In genomic region chr11:77790286-77790685, GRCm38 (mm10) we compare ENCODE assay signal across 10 mouse cellular contexts. TPM values are rescaled to one million over a fixed set of nuclear protein-coding genes. Genes with fewer than 3 reads are reported as not detected.
DNase-seq lines count a peak whose midpoint lies in the region; ATAC-seq and TF ChIP-seq lines count a peak whose summit lies in the region.
"Had no signal": no experiment of that assay in that cellular context is flagged by ENCODE, and none has a peak within 500 bp of the region (broad histone marks: within the 10 kb centered on the region; RNA-seq: fewer than 3 reads in every experiment).

No protein-coding gene starts in this region.

- 26% methylated on average over 9 of the region's 9 CpGs for WGBS in heart, embryonic 10.5 days
- 37% methylated on average over 9 of the region's 9 CpGs for WGBS in hindbrain, embryonic 13.5 days
- 55% methylated on average over 9 of the region's 9 CpGs for WGBS in midbrain, embryonic 16.5 days

- peaks cover 64% of the 10 kb centered on the region for H3K4me1 ChIP-seq in heart, embryonic 10.5 days
- H3K4me1 ChIP-seq in cortical plate, adult 2 months (ENCODE audit: control insufficient read depth, insufficient read depth, low read length) = peaks cover 17% of the 10 kb centered on the region
- peaks cover 54% of the 10 kb centered on the region for H3K4me1 ChIP-seq in hindbrain, embryonic 13.5 days (replicated peaks)
- H3K4me1 ChIP-seq in midbrain, embryonic 16.5 days (ENCODE audit: control insufficient read depth, insufficient read depth, low read length) = peaks cover 36% of the 10 kb centered on the region

- no peak overlapping the region for H3K4me2 ChIP-seq in hindbrain, embryonic 13.5 days
- H3K4me2 ChIP-seq in midbrain, embryonic 16.5 days (ENCODE audit: low read length) = no peak overlapping the region

- no peak overlapping the region for H3K9ac ChIP-seq in hindbrain, embryonic 13.5 days
- peak overlapping the region; percentile 4 for H3K9ac ChIP-seq in midbrain, embryonic 16.5 days (ENCODE audit: low read depth, low read length)

- no peak for TF ChIP-seq CTCF in cortical plate, adult 2 months (IDR thresholded peaks at IDR 0.05; ENCODE audit: extremely low read depth, insufficient read depth, low read length)

- peak overlapping the region; percentile 92 for H3K27ac ChIP-seq in heart, embryonic 10.5 days
- peak overlapping the region; percentile 31 for H3K27ac ChIP-seq in cortical plate, adult 2 months (ENCODE audit: insufficient read depth, low read length)
- H3K27ac ChIP-seq in hindbrain, embryonic 13.5 days = peak overlapping the region; percentile 68
- H3K27ac ChIP-seq in midbrain, embryonic 16.5 days (ENCODE audit: low read length) = peak overlapping the region; percentile 18; the same call in 1 of the 2 replicates

- H3K27me3 ChIP-seq in heart, embryonic 10.5 days (ENCODE audit: insufficient read depth, poor library complexity, severe bottlenecking) = no peaks in the 10 kb centered on the region
- H3K27me3 ChIP-seq in hindbrain, embryonic 13.5 days = no peaks in the 10 kb centered on the region
- H3K27me3 ChIP-seq in midbrain, embryonic 16.5 days (ENCODE audit: control insufficient read depth, insufficient read depth, low read depth, low read length) = no peaks in the 10 kb centered on the region

- peak overlapping the region; percentile 22; the same call in 1 of the 2 replicates for H3K4me3 ChIP-seq in heart, embryonic 10.5 days
- H3K4me3 ChIP-seq in cortical plate, adult 2 months (ENCODE audit: insufficient read depth, low read length) = no peak overlapping the region
- H3K4me3 ChIP-seq in hindbrain, embryonic 13.5 days = no peak overlapping the region
- no peak overlapping the region for H3K4me3 ChIP-seq in midbrain, embryonic 16.5 days (ENCODE audit: low read depth, low read length)

- intact Hi-C loops in left cerebral cortex, postnatal 25 days (cut with DNase I) = no loop called here

- H3K9me3 ChIP-seq in heart, embryonic 10.5 days = no peaks in the 10 kb centered on the region
- H3K9me3 ChIP-seq in hindbrain, embryonic 13.5 days = no peaks in the 10 kb centered on the region
- H3K9me3 ChIP-seq in midbrain, embryonic 16.5 days (replicated peaks; ENCODE audit: control insufficient read depth, low read length, poor library complexity, severe bottlenecking) = no peaks in the 10 kb centered on the region

- no peak for DNase-seq in heart, embryonic 10.5 days (ENCODE audit: low spot score)
- no peak for DNase-seq in heart, adult 8-10 months (ENCODE audit: low spot score)
- no peak for DNase-seq in left cerebral cortex, postnatal 25 days (ENCODE audit: low spot score in 2 of 2)
- DNase-seq in cerebellum, postnatal 4 days (ENCODE audit: low spot score in 2 of 2) = no peak
- DNase-seq: layer of hippocampus, postnatal 36 days had no signal

- TF ChIP-seq POLR2A in cortical plate, adult 2 months (IDR thresholded peaks at IDR 0.05; ENCODE audit: extremely low read depth, insufficient read depth, low read length) = no peak

- no peaks in the 10 kb centered on the region for H3K36me3 ChIP-seq in heart, embryonic 10.5 days
- H3K36me3 ChIP-seq in hindbrain, embryonic 13.5 days = no peaks in the 10 kb centered on the region
- H3K36me3 ChIP-seq in midbrain, embryonic 16.5 days (ENCODE audit: control insufficient read depth, insufficient read depth, low read length) = no peaks in the 10 kb centered on the region

- ATAC-seq in hindbrain, embryonic 13.5 days (ENCODE audit: low FRiP score) = no peak
- ATAC-seq in midbrain, embryonic 16.5 days = no peak
- ATAC-seq in erythroid progenitor cell, adult 5-6 weeks (replicated peaks; ENCODE audit: low FRiP score, poor library complexity, severe bottlenecking) = no peak
- ATAC-seq: CD4-positive, CD25-positive, alpha-beta regulatory T cell, adult 4 months had no signal

RNA-seq across cellular contexts. Expression of gene Gm10277, which starts 2.7 kb away (rescaled TPM):
- polyA plus RNA-seq in heart, embryonic 10.5 days (2016; fragmentation: Nextera tagmentation; extraction: Ambion mirVana) = 1.1 and 1.6 TPM in 2 replicates
- total RNA-seq in heart, adult 8-10 months (2022) = not detected
- not detected in 2 replicates for polyA plus RNA-seq in cortical plate, adult 2 months (2012; rRNA removed)
- polyA plus RNA-seq in hindbrain, embryonic 13.5 days (2015; fragmentation: Nextera tagmentation; extraction: Ambion mirVana) = 2.0 and 2.7 TPM in 2 replicates
- polyA plus RNA-seq in midbrain, embryonic 16.5 days (2015; fragmentation: Nextera tagmentation; extraction: Ambion mirVana) = 2.0 and 2.5 TPM in 2 replicates
- total RNA-seq in left cerebral cortex, postnatal 25 days (2021) = not detected
- not detected in 2 replicates for total RNA-seq in erythroid progenitor cell, adult 5-6 weeks (2015; ENCODE audit: low replicate concordance)
- not detected in 2 replicates for total RNA-seq in erythroid progenitor cell, adult 5-6 weeks (2017; ENCODE audit: low replicate concordance)
- total RNA-seq: layer of hippocampus, postnatal 36 days had no signal

RNA-seq across cellular contexts. Expression of gene Myo18a, which starts 27.2 kb away (rescaled TPM):
- polyA plus RNA-seq in heart, embryonic 10.5 days (2016; fragmentation: Nextera tagmentation; extraction: Ambion mirVana) = 95.5 and 153 TPM in 2 replicates
- 100 to 1,000 TPM; 256 to 285 (median 277) TPM for total RNA-seq in heart, adult 8-10 months (2022)
- polyA plus RNA-seq in cortical plate, adult 2 months (2012; rRNA removed) = 72.7 and 73.3 TPM in 2 replicates
- 45.4 and 54.0 TPM in 2 replicates for polyA plus RNA-seq in hindbrain, embryonic 13.5 days (2015; fragmentation: Nextera tagmentation; extraction: Ambion mirVana)
- polyA plus RNA-seq in midbrain, embryonic 16.5 days (2015; fragmentation: Nextera tagmentation; extraction: Ambion mirVana) = 46.8 and 55.4 TPM in 2 replicates
- 100 to 1,000 TPM; 156 to 157 TPM for total RNA-seq in left cerebral cortex, postnatal 25 days (2021)
- 8.8 and 12.6 TPM in 2 replicates for total RNA-seq in erythroid progenitor cell, adult 5-6 weeks (2015; ENCODE audit: low replicate concordance)
- total RNA-seq in erythroid progenitor cell, adult 5-6 weeks (2017; ENCODE audit: low replicate concordance) = 24.8 and 48.5 TPM in 2 replicates

Comparison
In these comparisons a context has a peak if more than half of its experiments do, and no peak if none do; other contexts are left out.
1. H3K27ac ChIP-seq: peak in every context shown above with its lines; median percentile 92 in heart, embryonic 10.5 days; 68 in hindbrain, embryonic 13.5 days; 31 in cortical plate, adult 2 months; 18 in midbrain, embryonic 16.5 days.